Mouse (Mus musculus): Measurements from ENCODE around the gene Gosr2. TPM values are rescaled to one million over a fixed set of nuclear protein-coding genes. Genes with fewer than 3 reads are reported as not detected.

Gene Gosr2
- polyA plus RNA-seq, 1 experiment from 2014 or later = 94.5 TPM

DNA sequence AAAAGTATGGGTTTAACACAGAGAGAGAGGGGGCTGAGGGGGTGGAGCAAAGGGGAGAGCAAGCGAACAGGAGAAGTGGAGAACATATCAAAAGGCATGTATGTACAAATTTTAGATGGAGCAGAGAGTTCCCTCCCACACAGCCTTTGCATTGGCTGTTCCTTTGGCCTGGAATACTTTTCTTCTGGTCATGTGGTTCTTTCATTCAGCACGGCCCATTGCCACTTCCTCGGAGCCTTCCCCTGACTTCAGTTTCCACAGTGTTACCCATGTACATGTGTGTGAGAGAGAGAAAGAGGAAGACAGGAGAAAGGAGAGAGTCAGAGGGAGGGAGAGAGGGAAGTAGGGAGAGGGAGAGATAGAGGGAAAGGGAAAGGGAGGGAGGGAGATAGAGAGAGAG, 62.2 kb downstream of the Gosr2 start:
- Histone ChIP-seq H3K9me3 (no peaks in the 10 kb centered on the region), H3K4me3 (no peak overlapping the region), H3K36me3 (no peaks in the 10 kb centered on the region), H3K27me3 (ENCODE audit: insufficient read depth, poor library complexity, severe bottlenecking) (peaks cover 17% of the 10 kb centered on the region), H3K4me1 (replicated peaks) (no peaks in the 10 kb centered on the region), H3K27ac (no peak overlapping the region)
- WGBS = 80% methylated on average over 3 of the region's 3 CpGs
- no peak for DNase-seq (ENCODE audit: low spot score)

DNA sequence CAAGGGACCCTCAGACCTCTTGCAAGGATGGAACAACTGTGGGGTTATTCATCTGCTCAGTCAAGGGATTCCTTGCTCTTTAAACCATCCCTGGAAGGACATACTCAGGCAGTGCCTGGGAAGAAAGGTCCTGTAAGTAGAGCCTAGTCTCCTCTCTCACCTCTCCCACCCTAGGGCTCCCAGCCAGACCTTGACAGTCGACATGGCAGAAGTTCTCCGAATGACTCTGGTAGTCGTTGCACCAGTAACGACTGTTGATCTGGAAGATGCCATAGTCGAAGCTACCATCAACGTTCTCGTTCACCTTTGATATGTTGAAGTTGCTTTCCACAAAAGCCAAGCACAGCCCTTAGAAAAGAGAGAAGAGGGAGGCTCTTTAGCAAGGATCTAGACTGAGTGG, 62.9 kb downstream of the Gosr2 start:
- Histone ChIP-seq H3K4me3 (no peak overlapping the region), H3K27me3 (ENCODE audit: insufficient read depth, poor library complexity, severe bottlenecking) (peaks cover 10% of the 10 kb centered on the region), H3K9me3 (no peaks in the 10 kb centered on the region), H3K36me3 (no peaks in the 10 kb centered on the region), H3K27ac (no peak overlapping the region), H3K4me1 (replicated peaks) (no peaks in the 10 kb centered on the region)
- DNase-seq (ENCODE audit: low spot score) = no peak
- 91% methylated on average over 7 of the region's 7 CpGs for WGBS

DNA sequence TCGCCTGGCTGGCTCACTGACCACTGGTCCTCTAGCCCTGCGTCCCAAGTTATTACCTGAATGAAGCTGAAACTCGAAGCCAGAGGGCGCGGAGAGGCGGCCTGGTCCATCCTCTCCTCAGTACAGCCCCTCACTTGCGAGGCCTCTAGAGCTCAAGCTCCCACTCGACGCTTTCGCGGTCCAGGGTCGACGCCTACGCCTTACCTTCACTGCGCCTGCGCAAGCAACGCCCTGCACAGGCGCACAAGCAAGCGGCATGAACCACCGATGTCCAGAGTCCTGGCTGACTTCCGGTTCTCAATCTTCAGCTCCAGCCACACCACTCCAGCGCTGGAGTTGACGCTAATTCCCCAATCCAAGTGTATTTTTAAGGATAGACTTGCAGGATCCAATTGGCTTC, 70.2 kb downstream of the Gosr2 start:
- Histone ChIP-seq H3K27me3 (ENCODE audit: insufficient read depth, poor library complexity, severe bottlenecking) (no peaks in the 10 kb centered on the region), H3K4me3 (no peak overlapping the region), H3K4me1 (replicated peaks) (no peaks in the 10 kb centered on the region), H3K27ac (no peak overlapping the region), H3K36me3 (no peaks in the 10 kb centered on the region), H3K9me3 (no peaks in the 10 kb centered on the region)
- DNase-seq (ENCODE audit: low spot score) = no peak
- 81% methylated on average over 23 of the region's 23 CpGs for WGBS

Other genes starting within 250 kb of the Gosr2 start
- gene Lrrc37a, start 193.3 kb downstream of the Gosr2 start, polyA plus RNA-seq (2016; fragmentation: Nextera tagmentation; extraction: Ambion mirVana) = not detected in 2 replicates
- gene Gm884, start 76.8 kb downstream of the Gosr2 start, polyA plus RNA-seq (2016; fragmentation: Nextera tagmentation; extraction: Ambion mirVana) = not detected in 2 replicates
- not detected in 2 replicates for gene Lyzl6, start 59.0 kb downstream of the Gosr2 start, polyA plus RNA-seq (2016; fragmentation: Nextera tagmentation; extraction: Ambion mirVana)
- gene Rprml, start 48.3 kb downstream of the Gosr2 start, polyA plus RNA-seq (2016; fragmentation: Nextera tagmentation; extraction: Ambion mirVana) = not detected in 2 replicates
- 0.60 and 1.0 TPM in 2 replicates for gene Wnt9b, start 51.9 kb upstream of the Gosr2 start, polyA plus RNA-seq (2016; fragmentation: Nextera tagmentation; extraction: Ambion mirVana)
- gene Wnt3, start 76.3 kb upstream of the Gosr2 start, polyA plus RNA-seq (2016; fragmentation: Nextera tagmentation; extraction: Ambion mirVana) = 11.2 and 12.3 TPM in 2 replicates

Measured in hindbrain, embryonic 10.5 days (tissue).